Mouse (Mus musculus): ENCODE measurements around the gene Kcnk18.

DNA sequence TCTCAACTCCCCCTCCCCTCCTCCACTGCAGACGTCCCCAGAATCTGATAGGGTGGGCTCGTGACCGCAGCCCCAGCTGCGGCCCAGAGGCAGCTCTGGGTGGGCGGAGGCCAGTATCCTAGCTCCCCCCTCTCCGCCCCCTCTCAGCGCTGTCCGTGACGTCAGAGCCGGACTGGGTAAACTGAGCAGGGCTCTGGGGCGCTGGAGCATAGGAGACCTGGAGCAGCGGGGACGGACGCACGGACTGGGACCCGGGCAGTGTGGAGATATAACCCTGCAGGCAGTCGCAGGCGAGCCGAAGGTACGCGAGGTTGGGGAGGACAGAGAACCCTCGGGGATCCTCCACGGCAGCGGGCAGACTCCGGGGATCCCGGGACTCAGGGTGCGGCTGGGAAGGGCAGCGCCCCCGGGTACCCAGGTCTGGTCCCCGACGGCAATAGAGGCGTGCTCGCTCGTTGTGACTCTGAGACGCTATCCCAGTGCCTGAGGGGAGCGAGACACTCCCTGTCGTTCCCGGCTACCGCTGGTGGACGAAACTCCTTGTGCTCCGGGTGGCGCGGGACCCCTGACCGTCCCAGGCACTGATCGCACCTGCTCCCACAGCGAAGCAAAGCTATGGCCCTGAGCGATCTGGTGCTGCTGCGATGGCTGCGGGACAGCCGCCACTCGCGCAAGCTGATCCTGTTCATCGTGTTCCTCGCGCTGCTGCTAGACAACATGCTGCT lies 41.9 kb downstream of the Kcnk18 start, which contains the start of gene Slc18a2:
- no peak for TF ChIP-seq CTCF (IDR thresholded peaks at IDR 0.05; ENCODE audit: borderline replicate concordance, extremely low read depth, insufficient read depth, insufficient read length)
- no peak for TF ChIP-seq POLR2A (IDR thresholded peaks at IDR 0.05; ENCODE audit: borderline replicate concordance, extremely low read depth, insufficient read depth, insufficient read length, poor library complexity, severe bottlenecking)
